Mouse (Mus musculus) kidney, embryonic 16.5 days (tissue): Measurements from ENCODE around the gene Rhof. TPM values are rescaled to one million over a fixed set of nuclear protein-coding genes. Genes with fewer than 3 reads are reported as not detected.

ENCODE experiments used
- ATAC-seq: fragments of 200-750 bp; cut with Nextera tagmentation; 2 replicates; pipeline ENCODE4 v1.8.0; 2017; ENCODE audit warnings: moderate TSS enrichment; ENCODE audit not compliant: low FRiP score, low TSS enrichment
- H3K27ac ChIP-seq: fragments of 300-500 bp; sonication (generic); 2 replicates; pipeline ENCODE4 v1.5.1; 2014; ENCODE audit warnings: low read length
- H3K27me3 ChIP-seq: fragments of 300-500 bp; sonication (generic); 2 replicates; pipeline ENCODE4 v1.6.1; 2014; ENCODE audit warnings: low read length, control low read depth, mixed read lengths; ENCODE audit not compliant: insufficient read depth
- H3K36me3 ChIP-seq: fragments of 300-500 bp; sonication (generic); 2 replicates; pipeline ENCODE4 v1.6.1; 2014; ENCODE audit warnings: low read length, control low read depth, mixed read lengths; ENCODE audit not compliant: insufficient read depth
- H3K4me1 ChIP-seq: fragments of 300-500 bp; sonication (generic); 2 replicates; pipeline ENCODE4 v1.6.1; 2014; ENCODE audit warnings: low read length, control low read depth, mixed read lengths; ENCODE audit not compliant: insufficient read depth
- H3K4me2 ChIP-seq: fragments of 300-500 bp; sonication (generic); replicated peaks from 2 replicates; pipeline ENCODE4 v1.6.1; 2014; ENCODE audit warnings: low read depth, low read length
- H3K4me3 ChIP-seq: fragments of 300-500 bp; sonication (generic); 2 replicates; pipeline ENCODE4 v1.5.1; 2014; ENCODE audit warnings: mild to moderate bottlenecking, low read length
- H3K9ac ChIP-seq: fragments of 300-500 bp; sonication (generic); replicated peaks from 2 replicates; pipeline ENCODE4 v1.6.1; 2014; ENCODE audit warnings: low read length
- H3K9me3 ChIP-seq: fragments of 300-500 bp; sonication (generic); 2 replicates; pipeline ENCODE4 v1.6.1; 2016; ENCODE audit warnings: low read length, control low read depth
- WGBS: fragments of 180-500 bp; shearing (Covaris S2); extraction: QIAGEN DNeasy Blood & Tissue Kit; methylation state at CpG from one replicate; pipeline ENCODE4 v1.1.7; 2014; 5-methylcytosine and 5-hydroxymethylcytosine counted together
- polyA plus RNA-seq: library from polyadenylated mRNA; unstranded; fragments of >200 nt; fragmentation: Nextera tagmentation; extraction: Ambion mirVana; gene quantifications from 2 replicates; pipeline ENCODE4 v1.2.1, GENCODE M21; 2015

Rhof gene
- polyA plus RNA-seq, result 3.2 and 3.8 TPM in 2 replicates

GRCm38 (mm10) chr5:123132308-123133071 lies at the start of gene Rhof:
Rhof (minus strand) TSS chr5:123132692.
- Histone ChIP-seq H3K9ac (peak within 1 kb of the TSS; percentile 67), H3K4me1 (peaks cover 72% of the 10 kb centered on the region), H3K27me3 (no peaks in the 10 kb centered on the region), H3K4me2 (peak within 1 kb of the TSS; percentile 77), H3K9me3 (no peaks in the 10 kb centered on the region), H3K4me3 (peak within 1 kb of the TSS; percentile 49), H3K36me3 (peaks cover 10% of the 10 kb centered on the region; the same call in 1 of the 2 replicates), H3K27ac (peak within 1 kb of the TSS; percentile 100)
- WGBS, result 3% methylated on average over 44 of the region's 44 CpGs
- ATAC-seq, result peak; percentile 57

GRCm38 (mm10) chr5:123181536-123181935 lies 49.0 kb upstream of the Rhof start:
- Histone ChIP-seq H3K27ac (no peak overlapping the region), H3K4me2 (no peak overlapping the region), H3K27me3 (no peaks in the 10 kb centered on the region), H3K4me1 (no peaks in the 10 kb centered on the region), H3K9ac (no peak overlapping the region), H3K9me3 (peaks cover 5% of the 10 kb centered on the region; the same call in 1 of the 2 replicates), H3K4me3 (no peak overlapping the region), H3K36me3 (no peaks in the 10 kb centered on the region)
- ATAC-seq, result no peak
- 74% methylated on average over 6 of the region's 6 CpGs for WGBS

GRCm38 (mm10) chr5:123180390-123180789 lies 47.9 kb upstream of the Rhof start:
- Histone ChIP-seq H3K4me1 (no peaks in the 10 kb centered on the region), H3K27ac (no peak overlapping the region), H3K4me2 (no peak overlapping the region), H3K27me3 (no peaks in the 10 kb centered on the region), H3K36me3 (no peaks in the 10 kb centered on the region), H3K4me3 (no peak overlapping the region), H3K9ac (no peak overlapping the region), H3K9me3 (peaks cover 5% of the 10 kb centered on the region; the same call in 1 of the 2 replicates)
- no peak for ATAC-seq
- WGBS, result 92% methylated on average over 15 of the region's 15 CpGs

GRCm38 (mm10) chr5:123178792-123179191 lies 46.3 kb upstream of the Rhof start:
- H3K9me3 ChIP-seq, result peaks cover 5% of the 10 kb centered on the region; the same call in 1 of the 2 replicates
- H3K9ac ChIP-seq, result no peak overlapping the region
- no peak overlapping the region for H3K27ac ChIP-seq
- no peaks in the 10 kb centered on the region for H3K4me1 ChIP-seq
- no peak overlapping the region for H3K4me3 ChIP-seq
- WGBS, result 94% methylated on average over 5 of the region's 5 CpGs
- no peaks in the 10 kb centered on the region for H3K27me3 ChIP-seq
- H3K4me2 ChIP-seq, result no peak overlapping the region
- H3K36me3 ChIP-seq, result no peaks in the 10 kb centered on the region
- ATAC-seq, result no peak

- Histone ChIP-seq H3K4me1 (peaks cover 31% of the 10 kb centered on the region), H3K36me3 (0 out of 2 replicates have a peak, but pooled peaks cover 2% of the 10 kb centered on the region), H3K9me3 (no peaks in the 10 kb centered on the region), H3K4me2 (peak overlapping the region; percentile 59), H3K27me3 (no peaks in the 10 kb centered on the region), H3K9ac (peak overlapping the region; percentile 39), H3K4me3 (peak overlapping the region; percentile 36), H3K27ac (no peak overlapping the region)
- ATAC-seq, result peak; percentile 90
- WGBS, result 8% methylated on average over 22 of the region's 22 CpGs
These were observed 39.3 kb upstream of the Rhof start for GRCm38 (mm10) chr5:123171646-123172350.

GRCm38 (mm10) chr5:123170365-123170764 lies 37.9 kb upstream of the Rhof start:
- no peak for ATAC-seq

GRCm38 (mm10) chr5:123169284-123169683 lies 36.8 kb upstream of the Rhof start, which contains the start of gene Psmd9:
Psmd9 (plus strand) TSS chr5:123169413.
- Histone ChIP-seq H3K27ac (peak within 1 kb of the TSS; percentile 12; the same call in 1 of the 2 replicates), H3K36me3 (peaks cover 18% of the 10 kb centered on the region), H3K27me3 (no peaks in the 10 kb centered on the region), H3K9ac (no peak within 1 kb of the TSS), H3K4me3 (no peak within 1 kb of the TSS), H3K4me2 (no peak within 1 kb of the TSS), H3K4me1 (peaks cover 35% of the 10 kb centered on the region), H3K9me3 (no peaks in the 10 kb centered on the region)
- no peak for ATAC-seq
- WGBS, result 75% methylated on average over 5 of the region's 5 CpGs

More at GRCm38 (mm10) chr5:123170365-123170764, 37.9 kb upstream of the Rhof start:
- no peak overlapping the region for H3K9ac ChIP-seq
- 56% methylated on average over 9 of the region's 9 CpGs for WGBS
- peaks cover 35% of the 10 kb centered on the region for H3K4me1 ChIP-seq
- H3K36me3 ChIP-seq, result peaks cover 14% of the 10 kb centered on the region
- H3K4me3 ChIP-seq, result no peak overlapping the region
- H3K4me2 ChIP-seq, result no peak overlapping the region
- no peaks in the 10 kb centered on the region for H3K27me3 ChIP-seq
- H3K9me3 ChIP-seq, result no peaks in the 10 kb centered on the region
- no peak overlapping the region; the same call in 1 of the 2 replicates for H3K27ac ChIP-seq

GRCm38 (mm10) chr5:123167591-123167990 lies 35.1 kb upstream of the Rhof start:
- Histone ChIP-seq H3K9ac (no peak overlapping the region), H3K27me3 (no peaks in the 10 kb centered on the region), H3K9me3 (no peaks in the 10 kb centered on the region), H3K4me1 (peaks cover 35% of the 10 kb centered on the region), H3K36me3 (peaks cover 34% of the 10 kb centered on the region), H3K4me3 (no peak overlapping the region), H3K4me2 (no peak overlapping the region), H3K27ac (no peak overlapping the region)
- no peak for ATAC-seq
- WGBS, result 66% methylated on average over 5 of the region's 5 CpGs

- ATAC-seq, result no peak
- Histone ChIP-seq H3K4me2 (no peak overlapping the region), H3K27ac (no peak overlapping the region), H3K9ac (no peak overlapping the region), H3K4me3 (no peak overlapping the region), H3K9me3 (no peaks in the 10 kb centered on the region), H3K27me3 (no peaks in the 10 kb centered on the region), H3K36me3 (peaks cover 46% of the 10 kb centered on the region), H3K4me1 (peaks cover 29% of the 10 kb centered on the region)
- WGBS, result 85% methylated on average over 10 of the region's 10 CpGs
These were observed 33.9 kb upstream of the Rhof start for GRCm38 (mm10) chr5:123166437-123166836.
